Mouse (Mus musculus) hindbrain, embryonic 12.5 days (tissue): ENCODE results near the gene Foxf1. TPM values are rescaled to one million over a fixed set of nuclear protein-coding genes. Genes with fewer than 3 reads are reported as not detected.

Experiments used
- ATAC-seq: fragments of 200-750 bp; cut with Nextera tagmentation; 2 replicates; pipeline ENCODE4 v1.8.0; 2017; ENCODE audit warnings: moderate TSS enrichment; ENCODE audit not compliant: low FRiP score
- H3K27ac ChIP-seq: fragments of 300-500 bp; sonication (generic); 2 replicates; pipeline ENCODE4 v1.5.1; 2016; ENCODE audit warnings: mild to moderate bottlenecking
- H3K27me3 ChIP-seq: fragments of 300-500 bp; sonication (generic); 2 replicates; pipeline ENCODE4 v1.6.1; 2016; ENCODE audit warnings: mild to moderate bottlenecking
- H3K36me3 ChIP-seq: fragments of 300-500 bp; sonication (generic); 2 replicates; pipeline ENCODE4 v1.6.1; 2016; ENCODE audit warnings: mild to moderate bottlenecking
- H3K4me1 ChIP-seq: fragments of 300-500 bp; sonication (generic); 2 replicates; pipeline ENCODE4 v1.6.1; 2016
- H3K4me2 ChIP-seq: fragments of 300-500 bp; sonication (generic); replicated peaks from 2 replicates; pipeline ENCODE4 v1.6.1; 2016; ENCODE audit warnings: mild to moderate bottlenecking
- H3K4me3 ChIP-seq: fragments of 300-500 bp; sonication (generic); 2 replicates; pipeline ENCODE4 v1.5.1; 2016; ENCODE audit warnings: mild to moderate bottlenecking
- H3K9ac ChIP-seq: fragments of 300-500 bp; sonication (generic); 2 replicates; pipeline ENCODE4 v1.6.1; 2016; ENCODE audit warnings: mild to moderate bottlenecking, moderate library complexity
- H3K9me3 ChIP-seq: fragments of 300-500 bp; sonication (generic); replicated peaks from 2 replicates; pipeline ENCODE4 v1.6.1; 2016; ENCODE audit warnings: mild to moderate bottlenecking
- WGBS: fragments of 180-500 bp; shearing (Covaris S2); methylation state at CpG from one replicate; pipeline ENCODE4 v1.1.7; 2016; 5-methylcytosine and 5-hydroxymethylcytosine counted together
- polyA plus RNA-seq: library from polyadenylated mRNA; unstranded; fragments of >200 nt; fragmentation: Nextera tagmentation; extraction: Ambion mirVana; gene quantifications from 2 replicates; pipeline ENCODE4 v1.2.1, GENCODE M21; 2016

Foxf1 gene
- polyA plus RNA-seq, 1 experiment from 2014 or later, result 2.0 TPM

GRCm38 (mm10) chr8:121074108-121074847 lies 9.9 kb upstream of the Foxf1 start:
- Histone ChIP-seq H3K4me2 (no peak overlapping the region), H3K27me3 (peaks cover 99% of the 10 kb centered on the region), H3K9ac (no peak overlapping the region), H3K4me3 (no peak overlapping the region), H3K27ac (no peak overlapping the region), H3K9me3 (peaks cover 3% of the 10 kb centered on the region; the same call in 1 of the 2 replicates), H3K36me3 (no peaks in the 10 kb centered on the region), H3K4me1 (peaks cover 16% of the 10 kb centered on the region)
- WGBS, result 2% methylated on average over 15 of the region's 15 CpGs
- no peak for ATAC-seq

DNA sequence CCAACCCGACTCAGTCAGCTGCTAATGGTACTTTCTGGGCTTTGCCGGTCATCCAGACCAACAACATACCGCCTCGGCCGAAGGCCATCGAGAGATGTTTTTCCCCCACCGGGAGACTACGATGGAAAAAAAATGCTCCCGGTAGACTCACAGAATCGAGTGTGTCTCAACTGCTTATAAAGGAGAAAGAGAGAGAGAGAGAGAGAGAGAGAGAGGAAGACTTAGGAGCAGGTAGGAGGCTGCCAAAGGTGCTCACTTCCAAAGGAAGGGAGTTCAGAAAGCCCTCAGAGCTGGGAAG lies 9.4 kb upstream of the Foxf1 start:
- peaks cover 99% of the 10 kb centered on the region for H3K27me3 ChIP-seq
- H3K27ac ChIP-seq, result no peak overlapping the region
- ATAC-seq, result no peak
- H3K4me3 ChIP-seq, result no peak overlapping the region
- no peaks in the 10 kb centered on the region for H3K36me3 ChIP-seq
- 3% methylated on average over 10 of the region's 10 CpGs for WGBS
- H3K9ac ChIP-seq, result no peak overlapping the region
- no peak overlapping the region for H3K4me2 ChIP-seq
- H3K9me3 ChIP-seq, result peaks cover 3% of the 10 kb centered on the region; the same call in 1 of the 2 replicates
- peaks cover 16% of the 10 kb centered on the region for H3K4me1 ChIP-seq

DNA sequence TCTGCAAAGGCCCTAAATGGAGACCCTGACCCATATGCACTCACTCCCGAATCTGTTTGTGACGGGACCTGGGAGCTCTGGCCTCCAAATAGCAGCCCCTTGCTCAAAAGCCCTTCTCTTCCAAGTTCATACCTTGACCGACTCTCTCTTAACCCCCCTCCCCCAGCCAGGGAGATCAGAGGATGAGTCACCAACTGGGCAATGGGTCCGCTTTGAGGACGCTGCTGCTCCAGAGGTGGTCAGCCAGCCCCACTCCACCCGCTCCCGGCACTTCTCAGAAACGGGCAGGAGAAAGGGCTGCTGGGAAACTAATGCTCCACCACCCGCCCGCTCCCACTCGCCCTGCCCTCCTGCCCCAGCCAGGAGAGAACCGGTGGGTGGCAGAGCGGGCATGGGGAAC lies 8.2 kb upstream of the Foxf1 start:
- Histone ChIP-seq H3K27me3 (peaks cover 99% of the 10 kb centered on the region), H3K27ac (no peak overlapping the region), H3K4me1 (peaks cover 13% of the 10 kb centered on the region), H3K36me3 (no peaks in the 10 kb centered on the region), H3K9ac (no peak overlapping the region), H3K4me2 (no peak overlapping the region), H3K9me3 (peaks cover 3% of the 10 kb centered on the region; the same call in 1 of the 2 replicates), H3K4me3 (no peak overlapping the region)
- no peak for ATAC-seq
- 2% methylated on average over 13 of the region's 13 CpGs for WGBS

DNA sequence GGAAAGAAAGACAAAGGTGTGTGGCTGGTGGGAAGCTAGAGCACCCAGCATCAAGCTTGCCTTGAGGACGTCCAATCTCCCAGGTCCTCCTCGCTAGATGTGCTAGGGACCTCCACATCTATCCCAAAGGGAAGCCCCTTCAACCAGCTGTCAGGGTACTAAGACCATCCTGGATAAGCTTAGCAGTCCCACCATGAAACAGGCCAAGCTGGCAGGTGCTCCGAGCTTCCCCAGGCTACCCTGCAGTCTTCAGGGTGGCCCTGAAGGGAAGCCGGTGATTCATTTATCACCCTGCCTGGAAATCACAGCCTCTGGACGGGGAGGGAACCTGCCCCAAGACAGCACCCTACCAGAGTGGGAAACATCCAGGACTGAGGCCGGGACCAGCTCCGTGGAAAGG lies 7.6 kb upstream of the Foxf1 start:
- no peak overlapping the region for H3K4me3 ChIP-seq
- no peak for ATAC-seq
- no peak overlapping the region for H3K27ac ChIP-seq
- 4% methylated on average over 7 of the region's 7 CpGs for WGBS
- peaks cover 3% of the 10 kb centered on the region; the same call in 1 of the 2 replicates for H3K9me3 ChIP-seq
- peaks cover 99% of the 10 kb centered on the region for H3K27me3 ChIP-seq
- H3K4me2 ChIP-seq, result no peak overlapping the region
- no peak overlapping the region for H3K9ac ChIP-seq
- peaks cover 7% of the 10 kb centered on the region for H3K4me1 ChIP-seq
- no peaks in the 10 kb centered on the region for H3K36me3 ChIP-seq

GRCm38 (mm10) chr8:121078721-121079120 lies 5.5 kb upstream of the Foxf1 start:
- no peak overlapping the region for H3K27ac ChIP-seq
- no peak for ATAC-seq
- 3% methylated on average over 14 of the region's 14 CpGs for WGBS
- no peak overlapping the region for H3K4me3 ChIP-seq
- no peaks in the 10 kb centered on the region for H3K36me3 ChIP-seq
- H3K4me1 ChIP-seq, result peaks cover 14% of the 10 kb centered on the region
- no peak overlapping the region for H3K4me2 ChIP-seq
- no peak overlapping the region for H3K9ac ChIP-seq
- peaks cover 3% of the 10 kb centered on the region; the same call in 1 of the 2 replicates for H3K9me3 ChIP-seq
- peaks cover 99% of the 10 kb centered on the region for H3K27me3 ChIP-seq

DNA sequence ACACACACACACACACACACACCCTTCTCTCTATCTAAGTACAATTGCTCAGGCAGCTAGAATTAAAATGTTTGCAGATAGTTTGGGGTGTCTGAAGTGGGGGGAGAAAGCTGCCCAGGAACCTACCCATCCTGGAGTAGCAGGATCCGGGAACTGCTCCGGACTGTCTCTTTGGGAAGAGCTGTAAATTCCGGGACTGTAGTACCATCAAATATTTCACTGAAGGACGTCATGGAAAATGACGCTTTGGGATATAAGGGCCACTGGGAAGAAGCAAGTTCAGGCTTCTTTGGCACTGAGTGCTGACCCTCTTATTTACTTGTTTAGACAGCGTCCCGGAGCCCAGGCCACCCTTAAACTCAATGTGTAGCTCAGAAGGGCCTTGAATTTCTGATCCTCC lies 5.0 kb upstream of the Foxf1 start:
- H3K27me3 ChIP-seq, result peaks cover 99% of the 10 kb centered on the region
- peaks cover 18% of the 10 kb centered on the region for H3K4me1 ChIP-seq
- H3K27ac ChIP-seq, result no peak overlapping the region
- H3K4me3 ChIP-seq, result no peak overlapping the region
- H3K9me3 ChIP-seq, result peaks cover 3% of the 10 kb centered on the region; the same call in 1 of the 2 replicates
- no peak overlapping the region for H3K4me2 ChIP-seq
- no peaks in the 10 kb centered on the region for H3K36me3 ChIP-seq
- WGBS, result 2% methylated on average over 7 of the region's 7 CpGs
- ATAC-seq, result no peak
- H3K9ac ChIP-seq, result no peak overlapping the region

DNA sequence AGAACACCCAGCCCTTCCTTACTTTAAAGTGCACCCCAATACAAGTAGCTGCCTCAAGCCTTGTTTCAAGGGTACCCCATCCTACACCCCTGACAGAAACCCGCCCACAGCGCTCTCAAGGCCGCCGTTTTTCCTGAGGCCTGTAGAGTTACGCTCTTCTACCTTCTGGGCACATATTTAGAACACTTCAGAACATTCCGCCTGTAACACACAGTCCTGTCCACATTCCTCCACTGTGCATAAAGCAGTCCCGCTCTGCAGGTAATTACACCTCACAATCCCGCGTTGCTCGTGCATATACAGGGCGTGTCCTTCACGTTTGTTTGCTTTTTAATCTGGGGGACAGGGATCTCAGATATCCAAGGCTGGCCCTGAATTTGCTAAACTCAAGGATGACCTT lies 4.2 kb upstream of the Foxf1 start:
- Histone ChIP-seq H3K4me3 (no peak overlapping the region), H3K4me2 (no peak overlapping the region), H3K9ac (no peak overlapping the region), H3K4me1 (peaks cover 25% of the 10 kb centered on the region), H3K36me3 (no peaks in the 10 kb centered on the region), H3K27ac (no peak overlapping the region), H3K27me3 (peaks cover 99% of the 10 kb centered on the region), H3K9me3 (peaks cover 3% of the 10 kb centered on the region; the same call in 1 of the 2 replicates)
- 3% methylated on average over 12 of the region's 12 CpGs for WGBS
- no peak for ATAC-seq

DNA sequence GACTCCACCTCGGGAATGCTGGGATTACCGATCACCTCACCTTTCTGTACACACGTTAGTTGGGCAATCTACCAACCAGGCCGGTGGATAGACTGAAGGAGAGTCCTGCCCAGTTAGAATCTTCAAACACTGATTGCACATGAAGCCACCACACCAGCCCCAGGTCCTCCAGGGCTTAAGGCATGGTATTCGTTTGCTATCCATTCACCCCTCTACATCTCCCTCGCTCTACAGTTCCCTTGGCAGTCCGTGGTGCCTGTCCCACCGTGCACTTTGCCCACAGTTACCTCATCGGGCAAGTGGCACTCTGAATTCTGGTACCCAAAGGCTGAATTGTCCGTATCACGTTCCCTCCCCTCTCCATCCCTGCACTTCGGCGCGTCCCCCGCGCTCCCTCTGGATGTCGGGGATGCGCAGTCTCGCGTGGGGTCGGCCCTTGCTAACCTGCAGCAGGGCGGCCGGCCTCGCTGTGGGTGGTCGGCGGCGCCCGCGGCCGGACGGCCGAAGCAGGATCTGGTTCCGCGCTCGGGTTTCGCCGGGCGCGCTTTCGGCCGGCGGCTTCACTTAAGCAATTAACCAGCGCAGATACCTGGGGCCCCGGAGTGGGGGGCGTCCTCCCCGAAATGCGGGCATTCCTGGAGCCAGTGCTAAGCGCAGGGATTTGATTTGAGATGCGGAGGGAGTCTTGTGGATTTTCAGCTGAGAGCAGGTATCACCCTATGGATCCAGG lies 3.7 kb upstream of the Foxf1 start:
- WGBS, result under 1% methylated on average over 49 of the region's 49 CpGs
- no peak for ATAC-seq
- no peak overlapping the region for H3K4me3 ChIP-seq

DNA sequence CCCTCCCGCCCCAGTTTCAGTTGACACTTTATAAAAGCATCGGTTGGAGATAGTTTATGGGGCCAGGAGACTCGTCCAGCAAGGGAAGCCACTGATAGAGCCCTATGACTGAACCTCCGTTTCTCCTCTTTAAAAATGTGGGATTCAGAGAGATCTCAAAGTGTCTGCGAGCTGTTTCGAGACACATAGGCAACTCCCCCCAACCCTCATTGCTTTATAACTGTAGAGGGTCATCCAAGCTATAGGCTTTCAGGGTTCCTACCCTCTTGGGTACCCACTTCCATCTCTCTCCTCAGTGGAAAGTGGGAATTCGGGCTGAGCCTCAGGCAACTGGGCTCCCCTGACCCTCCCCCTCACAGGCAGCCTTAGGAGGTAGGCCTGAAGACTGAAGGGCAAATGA lies 2.8 kb upstream of the Foxf1 start:
- ATAC-seq, result no peak
- H3K9me3 ChIP-seq, result no peaks in the 10 kb centered on the region
- H3K9ac ChIP-seq, result no peak overlapping the region
- no peaks in the 10 kb centered on the region for H3K36me3 ChIP-seq
- H3K27ac ChIP-seq, result no peak overlapping the region
- no peak overlapping the region for H3K4me2 ChIP-seq
- no peak overlapping the region for H3K4me3 ChIP-seq
- 2% methylated on average over 7 of the region's 7 CpGs for WGBS
- peaks cover 27% of the 10 kb centered on the region for H3K4me1 ChIP-seq
- peaks cover 99% of the 10 kb centered on the region for H3K27me3 ChIP-seq

More for the DNA sequence above, 3.7 kb upstream of the Foxf1 start:
- Histone ChIP-seq H3K27me3 (peaks cover 99% of the 10 kb centered on the region), H3K4me2 (no peak overlapping the region), H3K27ac (no peak overlapping the region), H3K9ac (no peak overlapping the region), H3K9me3 (peaks cover 3% of the 10 kb centered on the region; the same call in 1 of the 2 replicates), H3K4me1 (peaks cover 27% of the 10 kb centered on the region), H3K36me3 (no peaks in the 10 kb centered on the region)

GRCm38 (mm10) chr8:121082218-121083092 lies 1.7 kb upstream of the Foxf1 start:
- Histone ChIP-seq H3K27ac (no peak overlapping the region), H3K4me2 (peak overlapping the region; percentile 82), H3K4me3 (peak overlapping the region; percentile 43), H3K4me1 (peaks cover 27% of the 10 kb centered on the region), H3K27me3 (peaks cover 99% of the 10 kb centered on the region), H3K36me3 (no peaks in the 10 kb centered on the region), H3K9me3 (no peaks in the 10 kb centered on the region), H3K9ac (no peak overlapping the region)
- no peak for ATAC-seq
- under 1% methylated on average over 54 of the region's 57 CpGs for WGBS

GRCm38 (mm10) chr8:121083093-121083935 lies 872 bp upstream of the Foxf1 start:
- no peak overlapping the region for H3K27ac ChIP-seq
- peaks cover 98% of the 10 kb centered on the region for H3K27me3 ChIP-seq
- WGBS, result under 1% methylated on average over 89 of the region's 89 CpGs
- no peaks in the 10 kb centered on the region for H3K36me3 ChIP-seq
- peak overlapping the region; percentile 82 for H3K4me2 ChIP-seq
- H3K9ac ChIP-seq, result no peak overlapping the region
- ATAC-seq, result no peak
- no peaks in the 10 kb centered on the region for H3K9me3 ChIP-seq
- H3K4me3 ChIP-seq, result peak overlapping the region; percentile 43
- H3K4me1 ChIP-seq, result peaks cover 27% of the 10 kb centered on the region
